ENCODE assay signal across 9 mouse cellular contexts in genomic region chr5:137485071-137485850, GRCm38 (mm10). TPM values are rescaled to one million over a fixed set of nuclear protein-coding genes. Genes with fewer than 3 reads are reported as not detected.
DNase-seq lines count a peak whose midpoint lies in the region; ATAC-seq lines count a peak whose summit lies in the region.
"Had no signal": no experiment of that assay in that cellular context is flagged by ENCODE, and none has a peak within 500 bp of the region (broad histone marks: within the 10 kb centered on the region; RNA-seq: fewer than 3 reads in every experiment).

No protein-coding gene starts in this region.

- no peaks in the 10 kb centered on the region for H3K36me3 ChIP-seq in liver, embryonic 11.5 days (ENCODE audit: control insufficient read depth, insufficient read depth, low read length)
- no peaks in the 10 kb centered on the region for H3K36me3 ChIP-seq in forebrain, embryonic 15.5 days
- H3K36me3 ChIP-seq in liver, embryonic 13.5 days = no peaks in the 10 kb centered on the region
- H3K36me3 ChIP-seq in stomach, embryonic 14.5 days (ENCODE audit: control insufficient read depth, insufficient read depth, low read length) = no peaks in the 10 kb centered on the region

- ATAC-seq in liver, embryonic 11.5 days (replicated peaks; ENCODE audit: low FRiP score) = no peak
- ATAC-seq in forebrain, embryonic 15.5 days (replicated peaks) = no peak
- ATAC-seq in liver, embryonic 13.5 days (ENCODE audit: low read depth) = no peak
- no peak for ATAC-seq in stomach, embryonic 14.5 days (ENCODE audit: insufficient number of reproducible peaks, insufficient read depth, low FRiP score, low read depth)
- no peak for ATAC-seq in frontal cortex, adult (ENCODE audit: low TSS enrichment)
- no peak for ATAC-seq in inflammation-experienced regulatory T-cells, adult 6 months
- ATAC-seq in megakaryocyte-erythroid progenitor cell, adult 5-6 weeks (replicated peaks; ENCODE audit: low FRiP score, low TSS enrichment, poor library complexity, severe bottlenecking) = no peak

- peak overlapping the region; percentile 45 for H3K4me3 ChIP-seq in liver, embryonic 11.5 days (ENCODE audit: low read depth, low read length)
- H3K4me3 ChIP-seq in forebrain, embryonic 15.5 days = peak overlapping the region; percentile 19; the same call in 1 of the 2 replicates
- peak overlapping the region; percentile 47 for H3K4me3 ChIP-seq in liver, embryonic 13.5 days (replicated peaks)
- H3K4me3 ChIP-seq in stomach, embryonic 14.5 days (ENCODE audit: low read depth, low read length) = peak overlapping the region; percentile 15

- no peak for DNase-seq in liver, embryonic 11.5 days (ENCODE audit: low spot score)
- no peak for DNase-seq in liver
- DNase-seq in liver, embryonic 13.5 days = no peak

- H3K4me1 ChIP-seq in liver, embryonic 11.5 days (replicated peaks; ENCODE audit: control insufficient read depth, insufficient read depth, low read length) = no peaks in the 10 kb centered on the region
- peaks cover 9% of the 10 kb centered on the region for H3K4me1 ChIP-seq in forebrain, embryonic 15.5 days
- no peaks in the 10 kb centered on the region for H3K4me1 ChIP-seq in liver, embryonic 13.5 days (replicated peaks)
- H3K4me1 ChIP-seq in stomach, embryonic 14.5 days (ENCODE audit: control insufficient read depth, insufficient read depth, low read length) = peaks cover 7% of the 10 kb centered on the region; the same call in 1 of the 2 replicates

- 0 out of 2 replicates have a peak overlapping the region, but pooled peaks have one; percentile 32 for H3K27ac ChIP-seq in liver, embryonic 11.5 days (ENCODE audit: low read depth, low read length)
- no peak overlapping the region for H3K27ac ChIP-seq in forebrain, embryonic 15.5 days (replicated peaks)
- no peak overlapping the region for H3K27ac ChIP-seq in liver, embryonic 13.5 days
- no peak overlapping the region for H3K27ac ChIP-seq in stomach, embryonic 14.5 days (ENCODE audit: low read length)

- peak overlapping the region; percentile 50 for H3K4me2 ChIP-seq in liver, embryonic 11.5 days
- peak overlapping the region; percentile 45 for H3K4me2 ChIP-seq in forebrain, embryonic 15.5 days (replicated peaks)
- H3K4me2 ChIP-seq in liver, embryonic 13.5 days = peak overlapping the region; percentile 43
- H3K4me2 ChIP-seq in stomach, embryonic 14.5 days (replicated peaks; ENCODE audit: low read depth, low read length) = peak overlapping the region; percentile 46

- no peaks in the 10 kb centered on the region for H3K9me3 ChIP-seq in liver, embryonic 11.5 days (ENCODE audit: control insufficient read depth, low read length)
- no peaks in the 10 kb centered on the region for H3K9me3 ChIP-seq in forebrain, embryonic 15.5 days
- H3K9me3 ChIP-seq in liver, embryonic 13.5 days (replicated peaks) = no peaks in the 10 kb centered on the region
- no peaks in the 10 kb centered on the region; the same call in 1 of the 2 replicates for H3K9me3 ChIP-seq in stomach, embryonic 14.5 days (ENCODE audit: control insufficient read depth, low read depth, low read length)

- peaks cover 28% of the 10 kb centered on the region for H3K27me3 ChIP-seq in liver, embryonic 11.5 days (replicated peaks; ENCODE audit: control insufficient read depth, insufficient read depth, low read length)
- peaks cover 16% of the 10 kb centered on the region; the same call in 1 of the 2 replicates for H3K27me3 ChIP-seq in forebrain, embryonic 15.5 days
- H3K27me3 ChIP-seq in liver, embryonic 13.5 days = peaks cover 29% of the 10 kb centered on the region
- H3K27me3 ChIP-seq in stomach, embryonic 14.5 days (ENCODE audit: control insufficient read depth, insufficient read depth, low read length) = no peaks in the 10 kb centered on the region

- peak overlapping the region; percentile 63 for H3K9ac ChIP-seq in liver, embryonic 11.5 days (ENCODE audit: low read depth, low read length)
- H3K9ac ChIP-seq in forebrain, embryonic 15.5 days (replicated peaks) = peak overlapping the region; percentile 33; the same call in 1 of the 2 replicates
- peak overlapping the region; percentile 45 for H3K9ac ChIP-seq in liver, embryonic 13.5 days
- H3K9ac ChIP-seq in stomach, embryonic 14.5 days (replicated peaks; ENCODE audit: low read depth, low read length) = no peak overlapping the region

- 12% methylated on average over 29 of the region's 30 CpGs for WGBS in liver, embryonic 11.5 days
- WGBS in forebrain, embryonic 15.5 days = 4% methylated on average over 30 of the region's 30 CpGs
- 15% methylated on average over 30 of the region's 30 CpGs for WGBS in liver, embryonic 13.5 days (ENCODE audit: insufficient replicate concordance)
- 11% methylated on average over 30 of the region's 30 CpGs for WGBS in stomach, embryonic 14.5 days

RNA-seq across cellular contexts. Expression of gene Zan, which starts 8.4 kb away (rescaled TPM):
- 0.39 and 0.49 TPM in 2 replicates for polyA plus RNA-seq in liver, embryonic 11.5 days (2014; fragmentation: Nextera tagmentation; extraction: Ambion mirVana)
- polyA plus RNA-seq in forebrain, embryonic 15.5 days (2015; fragmentation: Nextera tagmentation; extraction: Ambion mirVana) = 0.04 and 0.14 TPM in 2 replicates
- 0.12 and 0.16 TPM in 2 replicates for polyA plus RNA-seq in liver, embryonic 13.5 days (2015; fragmentation: Nextera tagmentation; extraction: Ambion mirVana)
- 1.1 and 1.5 TPM in 2 replicates for polyA plus RNA-seq in stomach, embryonic 14.5 days (2014; fragmentation: Nextera tagmentation; extraction: Ambion mirVana)
- under 1 TPM; 0.19 to 0.55 (median 0.24) TPM for polyA plus RNA-seq in inflammation-experienced regulatory T-cells, adult 6 months (2017; shearing (Covaris generic))
- total RNA-seq in megakaryocyte-erythroid progenitor cell, adult 5-6 weeks (2014; fragmentation: Nextera tagmentation) = 0.02 and 0.92 TPM in 2 replicates
- 0.05 and 0.11 TPM in 2 replicates for total RNA-seq in megakaryocyte-erythroid progenitor cell, adult 5-6 weeks (2017)

RNA-seq across cellular contexts. Expression of gene Pop7, which starts 17.1 kb away (rescaled TPM):
- polyA plus RNA-seq in liver, embryonic 11.5 days (2014; fragmentation: Nextera tagmentation; extraction: Ambion mirVana) = 61.4 and 70.6 TPM in 2 replicates
- polyA plus RNA-seq in forebrain, embryonic 15.5 days (2015; fragmentation: Nextera tagmentation; extraction: Ambion mirVana) = 75.9 and 79.3 TPM in 2 replicates
- polyA plus RNA-seq in liver, embryonic 13.5 days (2015; fragmentation: Nextera tagmentation; extraction: Ambion mirVana) = 45.7 and 46.1 TPM in 2 replicates
- 51.7 and 56.2 TPM in 2 replicates for polyA plus RNA-seq in stomach, embryonic 14.5 days (2014; fragmentation: Nextera tagmentation; extraction: Ambion mirVana)
- polyA plus RNA-seq in inflammation-experienced regulatory T-cells, adult 6 months (2017; shearing (Covaris generic)) = 10 to 100 TPM; 51.1 to 61.5 (median 59.1) TPM
- total RNA-seq in megakaryocyte-erythroid progenitor cell, adult 5-6 weeks (2014; fragmentation: Nextera tagmentation) = 51.2 and 51.5 TPM in 2 replicates
- 26.6 and 34.2 TPM in 2 replicates for total RNA-seq in megakaryocyte-erythroid progenitor cell, adult 5-6 weeks (2017)

RNA-seq across cellular contexts. Expression of gene Gigyf1, which starts 33.1 kb away (rescaled TPM):
- 7.0 and 9.0 TPM in 2 replicates for polyA plus RNA-seq in liver, embryonic 11.5 days (2014; fragmentation: Nextera tagmentation; extraction: Ambion mirVana)
- 19.2 and 20.0 TPM in 2 replicates for polyA plus RNA-seq in forebrain, embryonic 15.5 days (2015; fragmentation: Nextera tagmentation; extraction: Ambion mirVana)
- polyA plus RNA-seq in liver, embryonic 13.5 days (2015; fragmentation: Nextera tagmentation; extraction: Ambion mirVana) = 3.3 and 3.7 TPM in 2 replicates
- polyA plus RNA-seq in stomach, embryonic 14.5 days (2014; fragmentation: Nextera tagmentation; extraction: Ambion mirVana) = 16.0 and 16.3 TPM in 2 replicates
- polyA plus RNA-seq in inflammation-experienced regulatory T-cells, adult 6 months (2017; shearing (Covaris generic)) = 10 to 100 TPM; 14.0 to 33.6 (median 31.4) TPM
- 19.8 and 39.2 TPM in 2 replicates for total RNA-seq in megakaryocyte-erythroid progenitor cell, adult 5-6 weeks (2014; fragmentation: Nextera tagmentation)
- total RNA-seq in megakaryocyte-erythroid progenitor cell, adult 5-6 weeks (2017) = 7.9 and 10.8 TPM in 2 replicates

RNA-seq across cellular contexts. Expression of gene Epo, which starts 47.8 kb away (rescaled TPM):
- polyA plus RNA-seq in liver, embryonic 11.5 days (2014; fragmentation: Nextera tagmentation; extraction: Ambion mirVana) = 4.6 and 7.8 TPM in 2 replicates
- polyA plus RNA-seq in forebrain, embryonic 15.5 days (2015; fragmentation: Nextera tagmentation; extraction: Ambion mirVana) = not detected in 2 replicates
- 0.96 and 1.2 TPM in 2 replicates for polyA plus RNA-seq in liver, embryonic 13.5 days (2015; fragmentation: Nextera tagmentation; extraction: Ambion mirVana)
- 0.38 TPM in 1 of 2 replicates, not detected in the other for polyA plus RNA-seq in stomach, embryonic 14.5 days (2014; fragmentation: Nextera tagmentation; extraction: Ambion mirVana)
- not detected for polyA plus RNA-seq in inflammation-experienced regulatory T-cells, adult 6 months (2017; shearing (Covaris generic))
- total RNA-seq in megakaryocyte-erythroid progenitor cell, adult 5-6 weeks (2014; fragmentation: Nextera tagmentation) = not detected in 2 replicates
- total RNA-seq in megakaryocyte-erythroid progenitor cell, adult 5-6 weeks (2017) = not detected in 2 replicates
- polyA plus RNA-seq: heart, postnatal 0 days had no signal

RNA-seq across cellular contexts. Expression of gene Gnb2, which starts 48.0 kb away (rescaled TPM):
- 306 and 319 TPM in 2 replicates for polyA plus RNA-seq in liver, embryonic 11.5 days (2014; fragmentation: Nextera tagmentation; extraction: Ambion mirVana)
- 535 and 578 TPM in 2 replicates for polyA plus RNA-seq in forebrain, embryonic 15.5 days (2015; fragmentation: Nextera tagmentation; extraction: Ambion mirVana)
- polyA plus RNA-seq in liver, embryonic 13.5 days (2015; fragmentation: Nextera tagmentation; extraction: Ambion mirVana) = 139 and 159 TPM in 2 replicates
- 404 and 443 TPM in 2 replicates for polyA plus RNA-seq in stomach, embryonic 14.5 days (2014; fragmentation: Nextera tagmentation; extraction: Ambion mirVana)
- 10 to 100 TPM; 63.1 to 85.4 (median 72.9) TPM for polyA plus RNA-seq in inflammation-experienced regulatory T-cells, adult 6 months (2017; shearing (Covaris generic))
- 367 and 396 TPM in 2 replicates for total RNA-seq in megakaryocyte-erythroid progenitor cell, adult 5-6 weeks (2014; fragmentation: Nextera tagmentation)
- total RNA-seq in megakaryocyte-erythroid progenitor cell, adult 5-6 weeks (2017) = 155 and 173 TPM in 2 replicates
